Mouse (Mus musculus) ES-Bruce4 (cell line): ENCODE data around the gene Ryr1. TPM values are rescaled to one million over a fixed set of nuclear protein-coding genes. Genes with fewer than 3 reads are reported as not detected.
A peak's percentile ranks its signal among the peaks of the same experiment; 100 is the strongest.

ENCODE experiments used
- H3K27ac ChIP-seq: 2 replicates; pipeline ENCODE4 v1.5.1; 2012; ENCODE audit warnings: low read length, inconsistent platforms; ENCODE audit not compliant: insufficient read depth
- H3K27me3 ChIP-seq: 2 replicates; pipeline ENCODE4 v1.6.1; 2012; ENCODE audit warnings: mild to moderate bottlenecking, low read length, inconsistent platforms; ENCODE audit not compliant: control insufficient read depth, poor library complexity, insufficient read depth, severe bottlenecking
- H3K36me3 ChIP-seq: 2 replicates; pipeline ENCODE4 v1.6.1; 2012; ENCODE audit warnings: inconsistent platforms, mild to moderate bottlenecking, low read length, moderate library complexity; ENCODE audit not compliant: control insufficient read depth, poor library complexity, insufficient read depth, severe bottlenecking
- H3K4me1 ChIP-seq: one replicate; pipeline ENCODE4 v1.8.1; 2011; ENCODE audit warnings: low read length; ENCODE audit not compliant: control insufficient read depth, insufficient read depth
- H3K4me3 ChIP-seq: 2 replicates; pipeline ENCODE4 v1.5.1; 2011; ENCODE audit warnings: low read depth, mild to moderate bottlenecking, low read length
- H3K9ac ChIP-seq: 2 replicates; pipeline ENCODE4 v1.6.1; 2012; ENCODE audit warnings: low read depth, mild to moderate bottlenecking, inconsistent platforms; ENCODE audit not compliant: poor library complexity, severe bottlenecking
- H3K9me3 ChIP-seq: replicated peaks from 2 replicates; pipeline ENCODE4 v1.6.1; 2012; ENCODE audit warnings: mild to moderate bottlenecking, low read length, inconsistent platforms; ENCODE audit not compliant: control insufficient read depth, poor library complexity, insufficient read depth, severe bottlenecking
- EP300 ChIP-seq: IDR thresholded peaks from 2 replicates; pipeline ENCODE4 v1.6.1; 2011; ENCODE audit warnings: low read depth, low read length; ENCODE audit not compliant: insufficient read depth
- POLR2A ChIP-seq: IDR thresholded peaks from one replicate; pipeline ENCODE4 v1.8.1; 2011; ENCODE audit warnings: low read length; ENCODE audit not compliant: insufficient read depth
- polyA plus RNA-seq: library from polyadenylated mRNA; stranded (reverse); fragments of >200 nt; gene quantifications from 2 replicates; pipeline ENCODE4 v1.2.4, GENCODE M21; 2011; ENCODE audit warnings: low read depth; ENCODE audit not compliant: missing spikeins, insufficient read depth, insufficient read length

Ryr1 gene
- polyA plus RNA-seq, 1 experiment, result 10.3 TPM

DNA sequence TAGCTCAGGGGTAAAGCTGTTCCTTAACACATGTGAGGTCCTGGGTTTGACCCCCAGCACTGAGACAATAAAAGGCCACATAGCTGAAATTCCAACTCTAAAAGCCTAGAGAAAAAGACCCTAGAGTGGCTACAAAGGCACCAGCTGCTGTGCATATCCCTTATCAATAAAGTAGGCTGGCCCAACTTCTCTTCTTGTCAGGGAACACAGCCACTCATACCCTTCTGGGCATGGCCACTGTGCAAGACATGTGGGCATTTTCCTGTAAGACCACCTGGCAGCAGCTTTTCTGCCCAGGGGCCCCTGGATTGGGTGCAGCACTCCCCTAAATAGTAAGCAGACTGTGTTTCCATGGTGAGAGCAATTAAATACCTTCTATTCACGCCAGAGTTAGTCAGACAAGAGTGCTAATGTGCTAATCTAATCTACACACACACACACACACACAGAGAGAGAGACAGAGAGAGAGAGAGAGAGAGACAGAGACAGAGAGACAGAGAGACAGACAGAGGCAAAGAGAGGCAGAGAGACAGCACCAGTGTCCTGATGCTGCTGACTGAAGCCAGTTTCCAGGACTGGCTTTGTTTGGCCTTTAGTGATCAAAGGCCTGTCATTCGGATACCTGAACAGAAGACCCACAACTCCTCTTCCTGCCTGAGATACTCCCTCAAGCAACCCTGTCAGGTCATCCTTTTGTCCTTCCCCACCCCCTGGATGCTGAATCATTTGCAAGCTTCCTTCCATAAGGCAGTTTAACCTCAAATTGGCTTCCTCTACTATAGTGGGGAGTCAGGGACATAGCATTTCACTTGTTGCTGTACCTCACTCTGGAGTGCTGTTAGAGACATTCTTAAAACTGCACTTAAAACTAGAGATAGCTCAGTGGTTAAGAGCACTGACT is 171.3 kb downstream of the Ryr1 start:
- TF ChIP-seq EP300 (0 out of 2 replicates have a peak, but pooled peaks have one; percentile 29), POLR2A (no peak)
- Histone ChIP-seq H3K27me3 (no peaks in the 10 kb centered on the region), H3K9me3 (no peaks in the 10 kb centered on the region), H3K4me3 (no peak overlapping the region), H3K36me3 (peaks cover 28% of the 10 kb centered on the region), H3K9ac (no peak overlapping the region), H3K27ac (peak overlapping the region; percentile 86), H3K4me1 (peaks cover 9% of the 10 kb centered on the region)

Other genes starting within 250 kb of the Ryr1 start
- 0.21 and 0.33 TPM in 2 replicates for gene Capn12, start 243.8 kb downstream of the Ryr1 start, polyA plus RNA-seq
- 318 and 324 TPM in 2 replicates for gene Actn4, start 162.8 kb downstream of the Ryr1 start, polyA plus RNA-seq
- 409 and 413 TPM in 2 replicates for gene Eif3k, start 143.3 kb downstream of the Ryr1 start, polyA plus RNA-seq
- 33.2 and 36.3 TPM in 2 replicates for gene Map4k1, start 143.1 kb downstream of the Ryr1 start, polyA plus RNA-seq
- 23.0 and 31.5 TPM in 2 replicates for gene Rasgrp4, start 9.7 kb upstream of the Ryr1 start, polyA plus RNA-seq
- gene Fam98c, start 31.1 kb upstream of the Ryr1 start, polyA plus RNA-seq, result 12.6 and 13.3 TPM in 2 replicates
- gene Ggn, start 45.0 kb upstream of the Ryr1 start, polyA plus RNA-seq, result not detected in 2 replicates
- 9.2 and 12.1 TPM in 2 replicates for gene Spred3, start 45.2 kb upstream of the Ryr1 start, polyA plus RNA-seq
- gene Psmd8, start 55.5 kb upstream of the Ryr1 start, polyA plus RNA-seq, result 223 and 242 TPM in 2 replicates
- 27.3 and 31.3 TPM in 2 replicates for gene Catsperg1, start 88.9 kb upstream of the Ryr1 start, polyA plus RNA-seq
- 7.0 and 7.1 TPM in 2 replicates for gene Kcnk6, start 107.3 kb upstream of the Ryr1 start, polyA plus RNA-seq
- gene Yif1b, start 113.2 kb upstream of the Ryr1 start, polyA plus RNA-seq, result 50.9 and 55.2 TPM in 2 replicates
- 33.6 and 34.1 TPM in 2 replicates for gene 2200002D01Rik, start 123.3 kb upstream of the Ryr1 start, polyA plus RNA-seq
- 264 and 288 TPM in 2 replicates for gene Spint2, start 156.7 kb upstream of the Ryr1 start, polyA plus RNA-seq
- 22.1 and 29.1 TPM in 2 replicates for gene Ppp1r14a, start 164.1 kb upstream of the Ryr1 start, polyA plus RNA-seq
- gene Dpf1, start 178.8 kb upstream of the Ryr1 start, polyA plus RNA-seq, result 5.9 and 6.1 TPM in 2 replicates